Mouse (Mus musculus): ENCODE data around the gene Ccser1.
"Not testable (repeated sequence)": the region's sequence is repeated elsewhere in the genome, so short reads cannot be mapped to it uniquely, and the experiment has no call there.

DNA sequence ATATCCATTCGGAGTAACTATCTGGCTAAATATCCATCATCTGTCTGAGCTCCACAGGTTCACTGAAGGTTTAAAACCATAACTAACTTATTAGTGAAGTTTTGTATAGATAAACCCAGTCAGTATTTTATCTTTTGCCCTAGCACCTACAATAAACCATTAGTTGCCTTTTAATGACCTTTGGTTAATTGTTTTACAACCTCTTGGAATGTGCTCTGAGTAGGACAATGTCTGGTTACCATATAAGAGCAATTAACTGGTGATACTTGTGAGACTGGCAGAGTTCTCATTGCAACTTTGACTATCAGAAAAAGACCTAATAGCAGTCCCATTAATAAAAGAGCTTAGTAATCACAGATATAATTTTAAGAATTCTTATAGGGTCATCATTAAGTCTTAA, 864.9 kb downstream of the Ccser1 start:
- TF ChIP-seq POLR2A (IDR thresholded peaks at IDR 0.05; ENCODE audit: borderline replicate concordance, extremely low read depth, insufficient read depth, insufficient read length, poor library complexity, severe bottlenecking); CTCF (IDR thresholded peaks at IDR 0.05; ENCODE audit: borderline replicate concordance, extremely low read depth, insufficient read depth, insufficient read length): not testable (repeated sequence)

Measured in brain, embryonic 14.5 days (tissue).